Mouse (Mus musculus): ENCODE measurements around the gene Skil. TPM values are rescaled to one million over a fixed set of nuclear protein-coding genes. Genes with fewer than 3 reads are reported as not detected.
A peak's percentile ranks its signal among the peaks of the same experiment; 100 is the strongest.

Skil gene
- total RNA-seq (2021): 10 to 100 TPM; 51.4 to 52.7 TPM

DNA sequence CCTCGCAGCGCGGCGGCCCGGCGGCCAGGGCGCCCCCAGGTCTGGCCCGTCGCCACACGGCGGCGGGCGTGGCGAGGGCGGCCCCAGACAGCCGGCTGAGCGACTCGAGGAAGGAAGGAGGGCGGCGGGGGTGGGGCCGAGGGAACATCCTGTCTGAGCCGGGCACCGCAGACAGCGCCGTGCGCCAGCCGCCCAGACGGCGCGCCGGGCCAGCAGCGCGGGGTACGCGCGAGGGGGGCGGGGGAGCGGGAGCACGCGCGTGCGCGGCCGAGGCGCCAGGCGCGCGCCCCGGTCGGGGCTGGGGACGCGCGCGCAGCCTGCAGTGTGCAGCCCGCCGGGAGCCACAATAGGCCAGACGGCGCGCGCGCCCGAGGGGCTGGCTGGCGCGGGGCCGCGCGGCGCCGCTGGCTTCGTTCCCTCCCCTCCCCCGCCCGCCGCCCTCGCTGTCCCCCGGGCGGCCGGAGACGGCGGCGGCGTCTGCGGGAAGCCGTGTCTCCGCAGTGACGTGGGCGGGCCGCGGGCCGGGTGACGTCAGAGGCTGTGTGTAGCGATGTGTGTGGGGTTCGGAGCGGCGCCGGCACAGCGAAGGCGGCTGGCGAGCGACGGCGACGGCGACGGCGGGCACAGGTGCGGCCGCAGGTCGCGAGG lies at the start of gene Skil:
Gene Skil, plus strand, starts transcription at position 528 of the 648 bp plus-strand sequence.
- DNase-seq: peak; percentile 95
- intact Hi-C loops (cut with DNase I): loop anchor here (5.0 kb wide), 1 partner anchor 37 kb away; no protein-coding TSS in a partner anchor

DNA sequence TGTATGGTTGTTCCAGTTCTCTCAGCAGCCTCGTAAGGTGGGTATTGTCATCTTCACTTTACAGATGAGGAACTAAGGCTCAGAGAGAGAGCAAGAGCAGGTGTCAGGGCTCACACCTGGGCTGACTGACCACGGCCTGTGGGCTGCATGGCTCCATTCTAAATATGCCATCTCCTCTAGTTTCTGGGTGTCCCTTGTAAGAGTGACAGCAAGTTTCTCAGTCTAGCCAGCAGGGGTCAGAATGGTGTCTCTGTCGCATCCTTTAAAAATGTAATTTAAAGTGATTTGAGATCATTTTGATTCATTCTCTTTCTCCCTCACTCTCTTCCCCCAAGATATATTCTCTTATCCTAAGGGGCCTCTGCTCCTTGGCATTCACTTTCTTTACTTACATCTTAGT lies 47.6 kb upstream of the Skil start:
- DNase-seq: no peak
- intact Hi-C loops (cut with DNase I): loop anchor here (5.0 to 10.0 kb wide), 2 partner anchors 75 to 452 kb away; partner anchors contain the start of gene Actrt3

DNA sequence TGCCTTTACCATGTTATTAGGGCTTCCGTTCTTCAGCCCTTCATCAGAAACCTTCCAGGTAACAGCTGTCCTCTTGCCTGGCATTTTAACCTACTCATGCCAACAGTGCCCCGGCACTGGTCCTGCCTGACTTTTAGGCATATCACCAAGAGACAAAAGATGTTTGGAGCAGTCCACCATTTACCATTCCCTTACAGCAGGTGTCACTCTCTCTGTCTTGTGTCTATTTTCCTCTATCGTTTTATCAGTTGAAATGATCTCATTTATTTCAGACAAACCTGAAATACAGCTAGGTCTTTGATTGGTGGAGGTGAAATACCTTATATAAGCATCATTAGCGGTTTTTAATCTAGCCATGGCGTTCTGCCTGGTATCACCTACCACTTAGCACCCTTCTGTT lies 45.8 kb upstream of the Skil start:
- no peak for DNase-seq
- intact Hi-C loops (cut with DNase I): loop anchor here (5.0 to 10.0 kb wide), 2 partner anchors 73 to 454 kb away; partner anchors contain the start of gene Actrt3

DNA sequence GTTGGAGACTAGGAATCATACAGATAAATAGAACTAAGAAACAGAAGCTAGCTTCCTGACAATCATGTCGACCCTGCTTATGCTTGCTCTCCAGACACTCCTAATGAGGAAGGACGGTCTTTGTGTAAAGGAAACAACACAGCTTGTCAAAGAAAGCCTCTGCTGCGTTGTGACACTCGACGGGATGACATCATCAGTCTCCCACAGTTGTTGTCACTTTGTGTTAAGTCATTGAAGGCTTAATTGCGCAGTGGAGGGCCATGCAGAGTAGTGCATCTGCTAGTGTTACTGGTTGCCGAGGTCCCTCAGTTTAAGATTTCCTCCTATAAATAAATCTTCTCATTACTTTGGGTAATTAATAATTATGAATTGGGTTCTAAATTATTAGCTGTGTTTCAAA lies 44.5 kb upstream of the Skil start:
- intact Hi-C loops (cut with DNase I): no loop called here
- DNase-seq: peak; percentile 56

DNA sequence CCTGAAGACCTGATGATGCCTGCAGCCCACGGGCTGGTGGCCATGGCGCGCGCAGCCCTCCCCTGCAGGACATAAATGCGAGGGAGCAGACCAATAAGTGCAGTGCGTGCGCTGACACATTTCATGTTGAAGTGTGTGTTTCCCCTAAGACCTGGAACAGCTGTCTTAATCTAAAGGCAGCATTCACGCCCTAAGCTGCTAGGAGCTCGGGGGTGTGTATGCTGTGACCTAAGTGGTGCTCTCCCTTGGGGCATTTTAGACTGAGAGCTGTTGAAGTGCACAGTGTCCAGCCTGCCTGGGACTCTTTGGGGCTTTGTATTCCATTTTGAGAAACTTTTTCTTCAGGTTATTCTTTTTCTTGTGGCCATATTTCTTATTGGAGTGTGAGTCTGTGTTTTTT lies 43.1 kb upstream of the Skil start:
- intact Hi-C loops (cut with DNase I): no loop called here
- no peak for DNase-seq

DNA sequence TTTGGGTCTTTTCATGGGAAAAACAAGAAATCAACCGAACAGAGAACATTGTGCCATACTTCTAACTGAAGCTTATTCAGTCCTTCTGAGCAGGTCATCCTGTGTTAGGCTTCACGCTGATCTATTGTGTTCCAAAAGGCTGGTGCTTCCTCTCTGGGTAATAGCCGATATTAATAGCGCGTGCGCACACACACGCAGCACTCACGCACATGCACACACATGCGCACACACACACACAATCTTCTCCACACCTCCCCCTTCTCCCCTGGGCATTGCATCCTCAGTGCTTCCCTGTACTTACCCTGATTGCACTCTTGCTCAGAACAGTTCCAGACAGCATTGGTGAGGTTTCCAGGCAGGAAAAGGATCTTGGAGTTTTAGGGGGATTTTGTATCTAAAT lies 41.7 kb upstream of the Skil start:
- intact Hi-C loops (cut with DNase I): no loop called here
- DNase-seq: no peak

DNA sequence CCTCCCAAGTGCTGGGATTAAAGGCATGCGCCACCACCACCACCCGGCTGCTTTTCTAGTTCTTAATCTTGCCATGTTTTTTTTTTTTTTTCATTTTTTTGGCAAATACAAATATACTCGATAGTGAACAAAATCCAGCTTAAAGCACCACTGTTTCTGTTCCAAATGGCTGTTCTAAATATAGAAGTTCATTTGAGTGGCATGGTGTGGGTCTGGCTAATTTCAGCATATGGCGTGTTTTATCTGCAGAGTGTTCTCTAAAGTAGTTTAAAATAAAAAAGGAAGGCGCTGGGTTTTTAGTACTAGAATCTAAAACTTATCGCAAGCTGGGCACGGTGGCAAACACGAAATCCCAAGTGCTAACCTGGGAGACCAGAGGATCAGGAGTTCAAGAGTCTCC lies 40.0 kb upstream of the Skil start:
- no peak for DNase-seq
- intact Hi-C loops (cut with DNase I): loop anchor here (5.0 kb wide), 2 partner anchors 37 to 82 kb away; no protein-coding TSS in a partner anchor

DNA sequence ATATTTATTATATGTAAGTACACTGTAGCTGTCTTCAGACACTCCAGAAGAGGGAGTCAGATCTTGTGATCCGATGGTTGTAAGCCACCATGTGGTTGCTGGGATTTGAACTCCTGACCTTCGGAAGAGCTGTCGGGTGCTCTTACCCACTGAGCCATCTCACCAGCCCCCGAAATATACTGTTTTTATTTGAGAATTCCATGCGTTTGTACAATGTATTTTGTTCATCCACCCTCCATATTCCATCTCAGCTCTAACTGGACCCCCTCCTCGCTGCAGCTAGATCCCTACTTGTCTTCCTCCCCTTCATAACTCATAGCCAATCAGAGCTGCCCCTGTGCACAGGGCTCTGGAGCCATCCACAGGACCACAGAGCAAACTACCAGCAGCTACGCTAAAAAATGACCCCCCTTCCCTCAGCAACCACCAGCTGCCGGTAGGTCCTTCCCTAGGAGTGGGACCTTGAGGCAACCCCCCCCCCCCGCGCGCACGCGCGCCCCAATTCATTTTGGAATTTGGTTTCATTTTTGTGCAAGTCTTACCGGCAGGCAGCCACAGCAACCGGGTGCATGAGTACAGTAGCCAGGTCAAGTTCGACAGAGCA lies 38.7 kb upstream of the Skil start:
- peak; percentile 32 for DNase-seq
- intact Hi-C loops (cut with DNase I): loop anchor here (5.0 kb wide), 2 partner anchors 36 to 81 kb away; no protein-coding TSS in a partner anchor

DNA sequence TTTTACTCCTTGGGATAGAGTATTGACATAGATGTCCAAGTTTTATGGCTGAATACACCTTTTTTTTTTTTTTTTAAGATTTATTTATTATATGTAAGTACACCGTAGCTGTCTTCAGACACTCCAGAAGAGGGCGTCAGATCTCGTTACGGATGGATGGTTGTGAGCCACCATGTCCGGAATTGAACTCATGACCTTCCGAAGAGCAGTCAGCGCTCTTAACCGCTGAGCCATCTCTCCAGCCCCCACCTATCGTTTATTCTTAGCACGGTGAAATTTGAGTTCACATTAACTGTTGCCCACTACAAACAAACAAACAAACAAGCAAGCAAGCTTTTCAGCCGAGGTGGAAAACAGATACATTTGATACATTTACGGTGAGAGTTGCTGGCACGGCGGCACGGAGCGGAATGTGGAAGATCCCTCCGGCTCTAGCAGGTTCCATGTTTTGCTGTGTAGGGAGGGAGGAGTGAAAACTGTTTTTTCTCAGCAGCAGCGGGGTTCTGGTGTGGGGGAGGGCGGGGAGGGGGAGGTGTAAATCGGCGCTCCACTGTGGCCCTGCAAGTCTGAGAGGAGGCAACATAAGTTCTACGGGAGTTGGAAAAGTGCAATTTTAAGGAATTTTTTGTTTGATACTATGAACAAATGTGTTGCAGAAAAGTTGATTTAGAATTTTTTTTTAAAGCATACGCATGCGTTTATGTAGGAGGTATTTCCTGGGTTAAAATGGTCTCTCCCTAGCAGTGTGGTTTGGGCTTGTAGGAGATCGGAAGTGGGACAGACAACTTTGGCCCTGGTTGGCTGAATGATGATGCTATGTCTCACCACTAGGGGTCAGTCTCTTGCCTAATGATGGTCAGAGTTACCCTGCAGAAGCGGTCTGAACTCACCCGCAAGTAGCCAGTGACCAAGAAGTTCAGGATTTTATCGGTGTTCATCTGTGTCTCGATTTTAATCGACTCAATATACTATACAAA lies 37.9 kb upstream of the Skil start:
- intact Hi-C loops (cut with DNase I): loop anchor here (5.0 kb wide), 2 partner anchors 35 to 80 kb away; no protein-coding TSS in a partner anchor
- DNase-seq: peak; percentile 63

DNA sequence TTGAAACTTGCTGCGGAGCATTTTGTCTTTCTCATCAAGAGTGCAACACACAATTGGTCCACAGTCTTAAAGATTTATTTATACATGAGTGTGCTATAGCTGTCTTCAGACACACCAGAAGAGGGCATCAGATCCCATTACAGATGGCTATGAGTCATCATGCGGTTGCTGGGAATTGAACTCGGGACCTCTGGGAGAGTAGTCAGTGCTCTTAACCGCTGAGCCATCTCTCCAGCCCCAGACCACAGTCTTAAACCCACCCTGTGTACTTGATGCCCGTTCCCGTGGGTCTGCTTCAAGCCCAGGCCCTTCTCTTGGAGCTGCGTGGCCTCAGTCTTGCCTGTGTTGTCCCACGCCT lies 34.1 kb upstream of the Skil start:
- no peak for DNase-seq
- intact Hi-C loops (cut with DNase I): no loop called here

DNA sequence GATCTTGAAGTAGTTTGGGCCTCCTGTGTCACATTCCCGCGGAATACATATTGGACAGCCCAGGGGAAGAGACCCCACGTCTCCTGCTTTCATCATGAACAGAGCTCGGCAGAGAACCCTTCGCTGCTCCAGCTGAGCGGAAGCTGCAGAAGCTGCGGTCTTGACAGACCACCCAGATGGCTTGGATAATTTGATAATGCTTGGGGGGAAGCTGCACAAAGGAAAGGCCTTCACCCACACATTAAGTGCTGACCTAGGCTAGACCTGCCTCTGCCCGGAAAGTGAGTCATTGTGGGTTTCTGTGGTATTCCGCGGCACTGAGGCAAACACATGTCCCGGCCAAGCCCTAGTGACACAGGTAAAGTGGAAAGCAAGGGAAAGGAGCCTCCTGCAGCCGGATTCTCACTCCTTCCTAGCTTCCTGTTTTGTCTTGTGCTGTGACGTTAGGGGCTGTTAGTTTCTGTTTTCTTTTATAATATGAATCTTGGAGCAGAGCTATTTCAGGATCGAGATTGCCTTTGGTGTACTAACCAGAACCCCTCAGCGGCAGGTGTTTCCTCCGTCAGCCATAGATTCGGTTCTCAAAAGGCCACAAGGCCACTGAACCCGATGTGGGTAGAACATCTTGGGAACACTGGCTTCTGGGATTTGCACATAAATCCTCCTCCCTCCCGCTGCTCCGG lies 33.6 kb upstream of the Skil start:
- intact Hi-C loops (cut with DNase I): no loop called here
- DNase-seq: no peak

DNA sequence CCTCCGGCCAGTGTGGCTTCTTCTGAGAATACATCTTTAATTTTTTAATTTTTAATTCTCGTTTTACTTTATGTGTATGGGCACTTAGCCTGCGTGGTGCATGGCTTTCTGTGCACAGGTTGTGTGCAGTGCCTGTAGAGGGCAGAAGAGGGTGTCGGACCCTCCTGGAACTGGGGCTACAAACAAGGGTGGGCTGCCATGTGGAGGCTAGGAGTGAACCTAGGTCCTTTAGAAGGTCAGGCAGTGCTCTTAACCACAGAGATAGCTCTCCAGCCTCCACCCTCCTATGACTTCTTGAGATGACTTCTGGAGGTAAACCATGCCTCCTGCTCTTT lies 33.1 kb upstream of the Skil start:
- intact Hi-C loops (cut with DNase I): no loop called here
- no peak for DNase-seq

DNA sequence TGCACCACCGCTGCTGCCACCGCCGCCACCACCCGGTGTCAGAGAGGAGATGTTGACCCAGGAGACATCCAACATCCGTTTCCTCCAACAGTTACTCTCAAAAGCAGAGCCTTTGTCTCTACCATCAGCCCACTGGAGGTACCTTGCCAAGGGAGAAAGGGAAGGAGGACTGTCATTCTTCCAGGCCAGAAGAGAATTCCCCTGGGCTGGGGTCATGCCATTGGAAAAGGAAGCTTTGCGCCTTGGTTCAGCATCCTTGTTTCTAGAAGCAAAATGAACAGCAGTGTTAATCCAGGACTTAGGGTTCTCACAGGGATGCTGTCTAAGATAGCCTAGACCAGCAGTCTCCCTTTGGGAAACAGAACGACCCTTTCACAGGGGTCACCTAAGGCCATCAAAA lies 32.5 kb upstream of the Skil start:
- intact Hi-C loops (cut with DNase I): no loop called here
- DNase-seq: no peak

DNA sequence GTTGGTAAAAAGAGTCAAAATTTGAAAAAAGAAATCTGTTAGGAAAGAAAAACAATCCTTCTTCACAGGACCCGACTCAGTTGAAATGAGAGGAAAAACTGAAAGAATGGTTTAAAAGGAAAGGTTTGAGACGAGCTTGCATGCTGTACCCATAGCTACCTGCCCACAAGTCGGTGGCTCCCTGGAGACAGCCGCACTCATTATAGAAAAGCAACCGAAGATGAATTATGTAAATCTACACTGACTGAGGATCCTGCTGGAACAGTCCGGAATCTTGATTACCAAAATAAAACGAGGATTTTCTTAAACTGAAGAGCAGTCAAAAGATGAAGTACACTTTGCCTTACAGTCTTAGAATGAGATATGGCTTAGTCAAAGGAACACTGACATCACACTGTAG lies 26.4 kb upstream of the Skil start:
- intact Hi-C loops (cut with DNase I): no loop called here
- DNase-seq: no peak

DNA sequence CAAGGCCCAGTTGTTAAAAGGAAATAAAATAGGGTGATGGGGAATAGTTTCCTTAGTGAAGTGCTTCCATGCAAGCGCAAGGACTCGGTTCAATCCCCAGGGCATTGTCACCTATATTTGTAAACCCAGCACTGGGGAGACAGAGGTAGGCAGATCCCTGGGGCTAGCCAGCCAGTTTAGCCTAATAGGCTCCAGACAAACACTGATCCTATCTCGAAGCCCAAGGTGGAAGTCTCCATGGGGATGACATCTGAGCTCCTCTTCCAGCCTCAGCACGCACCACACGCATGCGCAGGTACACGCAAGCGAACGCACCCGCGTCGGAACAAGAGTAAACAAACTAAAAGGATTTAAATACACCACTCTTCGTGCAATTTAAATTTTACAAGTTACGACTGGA lies 23.1 kb upstream of the Skil start:
- intact Hi-C loops (cut with DNase I): no loop called here
- no peak for DNase-seq

DNA sequence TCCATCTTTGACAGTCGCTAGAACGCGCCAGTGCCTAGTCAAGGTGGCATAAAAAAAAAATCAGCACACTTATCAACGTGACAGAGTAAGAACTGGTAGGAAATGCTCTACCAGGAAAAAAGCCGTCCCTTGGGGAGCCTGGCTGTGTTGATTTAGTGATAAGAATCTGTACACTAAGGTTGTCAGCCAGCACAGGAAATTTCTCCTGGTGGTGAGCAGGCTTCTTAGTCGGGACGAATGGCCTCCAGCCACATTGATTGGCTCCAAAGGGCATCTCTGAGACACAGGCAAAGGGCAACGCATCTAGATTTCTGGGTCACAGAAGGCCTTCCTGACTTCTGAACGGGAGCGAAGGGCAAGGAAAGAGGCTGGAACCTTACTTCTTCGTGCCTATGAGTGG lies 19.1 kb upstream of the Skil start:
- intact Hi-C loops (cut with DNase I): no loop called here
- DNase-seq: no peak

DNA sequence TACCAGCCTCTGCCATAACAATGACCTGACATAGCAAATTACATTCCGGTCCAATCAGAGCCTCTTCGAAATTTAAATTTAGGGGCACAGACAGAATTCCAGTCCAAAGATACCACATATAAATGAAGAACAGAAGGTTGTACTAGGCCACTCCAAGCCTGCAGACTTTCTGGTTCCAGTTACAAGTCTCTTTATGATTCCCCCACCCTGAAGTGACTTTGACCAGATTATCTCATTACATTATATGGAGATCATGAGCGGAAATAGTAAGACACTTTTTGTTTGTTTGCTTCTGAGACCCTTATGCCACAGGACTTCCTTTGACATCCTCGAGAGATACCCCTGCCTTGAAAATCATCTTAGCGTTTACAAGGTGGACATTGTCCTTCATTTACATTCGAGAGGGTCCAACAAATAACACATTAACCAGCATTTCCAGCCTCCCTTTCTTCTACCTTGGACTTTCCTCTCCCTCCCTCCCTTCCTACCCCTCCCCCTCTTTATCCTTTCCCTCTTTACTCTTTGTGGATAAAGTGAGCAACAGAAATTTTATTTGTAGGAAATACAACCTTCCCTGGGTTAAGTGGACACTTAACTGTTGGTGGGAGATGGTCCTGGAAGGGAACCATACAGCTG lies 17.7 kb upstream of the Skil start:
- intact Hi-C loops (cut with DNase I): no loop called here
- no peak for DNase-seq

DNA sequence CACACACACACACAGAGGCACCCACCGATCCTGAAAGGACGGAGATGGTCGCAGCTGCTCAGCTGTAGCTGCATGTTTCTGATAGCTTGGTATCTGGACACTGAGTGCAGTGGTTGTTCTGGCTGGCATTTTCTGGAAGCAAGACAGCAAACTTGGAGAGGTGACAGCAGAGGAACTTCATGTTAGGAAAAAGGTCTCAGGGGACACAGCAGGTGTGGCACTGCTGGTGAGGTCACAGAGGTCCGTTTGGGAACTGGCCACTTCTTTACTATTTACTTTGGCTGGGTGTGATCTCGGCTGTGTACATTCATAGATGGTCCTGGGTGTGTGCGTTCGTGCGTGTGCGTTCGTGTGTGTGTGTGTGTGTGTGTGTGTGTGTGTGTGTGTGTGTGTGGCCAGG lies 15.4 kb upstream of the Skil start:
- intact Hi-C loops (cut with DNase I): no loop called here
- DNase-seq: no peak

DNA sequence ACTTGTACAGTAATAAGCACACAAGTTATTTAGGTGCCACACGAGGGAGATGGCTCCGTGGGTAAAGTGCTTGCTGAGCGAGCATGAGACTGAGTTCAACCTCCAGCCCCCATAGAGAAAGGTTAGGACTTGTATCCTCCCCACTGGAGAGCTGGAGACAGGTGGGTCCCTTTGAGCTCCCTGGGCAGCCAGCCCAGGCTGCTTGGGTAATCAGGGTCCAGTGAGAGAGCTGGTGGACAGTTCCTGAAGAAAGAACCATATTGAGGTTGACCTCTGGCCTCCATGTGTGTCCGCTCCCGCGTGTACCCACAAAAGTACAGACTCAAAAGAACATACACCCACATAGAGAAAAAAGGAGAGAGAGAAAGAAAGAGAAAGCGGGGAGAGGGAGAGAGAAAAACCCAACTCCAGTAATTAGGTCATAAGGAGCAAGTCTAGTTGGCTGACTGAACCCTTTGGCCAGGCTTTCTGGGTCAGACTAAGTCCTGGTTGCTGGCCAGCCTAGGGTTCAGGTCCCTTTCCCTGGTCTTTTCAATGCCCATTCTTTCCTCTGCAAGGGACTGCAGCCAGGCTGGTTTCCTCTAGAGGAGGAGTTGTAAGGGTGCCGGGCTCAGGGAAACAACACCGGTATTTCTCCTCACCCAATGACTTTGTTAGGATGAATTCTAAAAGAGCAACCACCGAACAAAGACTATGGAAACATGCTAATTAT lies 13.9 kb upstream of the Skil start:
- intact Hi-C loops (cut with DNase I): no loop called here
- no peak for DNase-seq

Measured in left cerebral cortex, postnatal 4 days (tissue).